Mouse (Mus musculus): Measurements from ENCODE around the gene Akt1s1. TPM values are rescaled to one million over a fixed set of nuclear protein-coding genes. Genes with fewer than 3 reads are reported as not detected.
A peak's percentile ranks its signal among the peaks of the same experiment; 100 is the strongest.

Akt1s1 gene
- total and polyA plus RNA-seq, 3 experiments: 9.5 to 24.2 (median 23.3) TPM

GRCm38 (mm10) chr7:44870614-44871013 lies 21.8 kb downstream of the Akt1s1 start:
- Histone ChIP-seq H3K9ac (ENCODE audit: insufficient read depth, low read depth) (no peak overlapping the region), H3K4me1 (ENCODE audit: control insufficient read depth in 1 of 2, insufficient read depth in 2 of 2) (peaks cover 16 to 29% of the 10 kb centered on the region in 2 experiments)
- in situ Hi-C loops (cut with MboI; ENCODE audit: low pct_ligation_motif_present, low pct_unique_long_range_greater_than_20kb, low sequenced_read_pairs): no loop called here

DNA sequence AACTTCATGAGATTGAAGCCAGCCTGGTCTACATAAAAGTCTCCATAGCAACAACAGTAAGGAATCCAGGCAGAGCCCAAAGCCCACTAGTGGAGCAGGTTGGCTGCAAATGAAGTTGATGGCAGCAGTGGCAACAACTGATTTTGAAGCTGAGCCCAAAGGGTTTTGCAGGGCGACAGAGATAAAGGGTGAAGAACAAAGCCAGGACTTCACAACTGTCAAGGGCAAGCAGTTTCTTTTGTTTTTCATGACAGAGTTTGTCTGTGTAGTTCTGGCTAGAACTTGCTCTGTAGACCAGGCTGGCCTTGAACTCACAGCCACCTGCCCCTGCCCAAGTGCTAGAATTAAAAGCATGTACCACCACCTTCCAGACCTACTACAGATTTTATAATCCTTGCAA lies 22.4 kb downstream of the Akt1s1 start:
- Histone ChIP-seq H3K27ac (ENCODE audit: insufficient read depth, low read depth) (no peak overlapping the region), H3K36me3 (replicated peaks in 1 of 2; ENCODE audit: control insufficient read depth in 1 of 2, insufficient read depth in 1 of 2, low read length in 1 of 2) (peaks cover 0 to 12% of the 10 kb centered on the region in 2 experiments), H3K79me2 (replicated peaks; ENCODE audit: control insufficient read depth, extremely low read depth, insufficient read depth, poor library complexity, severe bottlenecking) (no peaks in the 10 kb centered on the region), H3K4me2 (ENCODE audit: insufficient read depth, low read depth, poor library complexity, severe bottlenecking) (no peak overlapping the region), H3K9ac (ENCODE audit: insufficient read depth, low read depth) (no peak overlapping the region), H3K4me3 (replicated peaks in 1 of 3; ENCODE audit: low read depth in 2 of 3, low read length in 2 of 3, poor library complexity in 1 of 3) (no peak overlapping the region), H3K4me1 (ENCODE audit: control insufficient read depth in 1 of 2, insufficient read depth in 2 of 2) (peaks cover 13 to 23% of the 10 kb centered on the region in 2 experiments), H3K27me3 (replicated peaks) (peaks cover 28% of the 10 kb centered on the region), H3K9me3 (replicated peaks; ENCODE audit: low read length) (no peaks in the 10 kb centered on the region)
- in situ Hi-C loops (cut with MboI; ENCODE audit: low pct_ligation_motif_present, low pct_unique_long_range_greater_than_20kb, low sequenced_read_pairs) (no loop called here), dilution Hi-C loops (cut with MboI; ENCODE audit: extremely low pct_ligation_motif_present, extremely low pct_unique_long_range_greater_than_20kb, low sequenced_read_pairs) (no loop called here)
- no peak for DNase-seq (ENCODE audit: extremely low read depth)
- TF ChIP-seq MYC (IDR thresholded peaks at IDR 0.05; ENCODE audit: low read depth, low read length) (no peak), USF1 (IDR thresholded peaks at IDR 0.05; ENCODE audit: low read depth, low read length) (no peak), MAFK (IDR thresholded peaks at IDR 0.05; ENCODE audit: insufficient replicate concordance, low read length) (no peak), CTCF (conservative IDR thresholded peaks at IDR 0.05 in 1 of 2, IDR thresholded peaks at IDR 0.05 in 1 of 2; ENCODE audit: low read depth in 2 of 2, low read length in 2 of 2) (no peak), MAX (IDR thresholded peaks at IDR 0.05; ENCODE audit: low read length) (no peak), POLR2AphosphoS2 (IDR thresholded peaks at IDR 0.05; ENCODE audit: low read depth, low read length) (no peak), NRF1 (IDR thresholded peaks at IDR 0.05; ENCODE audit: low read depth, low read length) (no peak), RAD21 (IDR thresholded peaks at IDR 0.05; ENCODE audit: low read depth, low read length) (no peak), TBP (conservative IDR thresholded peaks at IDR 0.05; ENCODE audit: low read depth, low read length) (no peak), UBTF (IDR thresholded peaks at IDR 0.05; ENCODE audit: low read depth, low read length) (no peak), ZNF384 (IDR thresholded peaks at IDR 0.05; ENCODE audit: low read depth, low read length) (no peak), ZKSCAN1 (IDR thresholded peaks at IDR 0.05; ENCODE audit: borderline replicate concordance, low read depth, low read length) (no peak)

More at GRCm38 (mm10) chr7:44870614-44871013, 21.8 kb downstream of the Akt1s1 start:
- Histone ChIP-seq H3K9me3 (replicated peaks; ENCODE audit: low read length) (no peaks in the 10 kb centered on the region), H3K27ac (ENCODE audit: insufficient read depth, low read depth) (no peak overlapping the region), H3K4me2 (ENCODE audit: insufficient read depth, low read depth, poor library complexity, severe bottlenecking) (peak overlapping the region; percentile 98; the same call in 1 of the 2 replicates), H3K79me2 (replicated peaks; ENCODE audit: control insufficient read depth, extremely low read depth, insufficient read depth, poor library complexity, severe bottlenecking) (no peaks in the 10 kb centered on the region), H3K36me3 (replicated peaks in 1 of 2; ENCODE audit: control insufficient read depth in 1 of 2, insufficient read depth in 1 of 2, low read length in 1 of 2) (peaks cover 0 to 11% of the 10 kb centered on the region in 2 experiments), H3K27me3 (replicated peaks) (peaks cover 28% of the 10 kb centered on the region), H3K4me3 (replicated peaks in 1 of 3; ENCODE audit: low read depth in 2 of 3, low read length in 2 of 3, poor library complexity in 1 of 3) (no peak overlapping the region)
- TF ChIP-seq TBP (conservative IDR thresholded peaks at IDR 0.05; ENCODE audit: low read depth, low read length) (no peak), MEF2A (IDR thresholded peaks at IDR 0.05; ENCODE audit: borderline replicate concordance, low read depth, low read length) (no peak), MAZ (IDR thresholded peaks at IDR 0.05; ENCODE audit: low read depth, low read length) (no peak), ELF1 (IDR thresholded peaks at IDR 0.05; ENCODE audit: low read depth, low read length) (no peak), SMC3 (IDR thresholded peaks at IDR 0.05; ENCODE audit: low read depth, low read length) (no peak), USF1 (IDR thresholded peaks at IDR 0.05; ENCODE audit: low read depth, low read length) (no peak), RCOR1 (conservative IDR thresholded peaks at IDR 0.05; ENCODE audit: low read depth, low read length) (no peak), ZMIZ1 (IDR thresholded peaks at IDR 0.05; ENCODE audit: low read depth, low read length) (no peak)
- no peak for DNase-seq (ENCODE audit: extremely low read depth)
- dilution Hi-C loops (cut with MboI; ENCODE audit: extremely low pct_ligation_motif_present, extremely low pct_unique_long_range_greater_than_20kb, low sequenced_read_pairs): no loop called here

All from CH12.LX (cell line).